Mouse (Mus musculus) lung, postnatal 0 days (tissue): Measurements from ENCODE around the gene Fam89a.

Experiments used
- CTCF ChIP-seq: IDR thresholded peaks from 2 replicates; pipeline ENCODE4 v1.5.1; 2016; ENCODE audit warnings: antibody characterized with exemption, mild to moderate bottlenecking
- EP300 ChIP-seq: IDR thresholded peaks from 2 replicates; pipeline ENCODE4 v1.6.1; 2016; ENCODE audit warnings: antibody characterized with exemption, mild to moderate bottlenecking, control low read depth

DNA sequence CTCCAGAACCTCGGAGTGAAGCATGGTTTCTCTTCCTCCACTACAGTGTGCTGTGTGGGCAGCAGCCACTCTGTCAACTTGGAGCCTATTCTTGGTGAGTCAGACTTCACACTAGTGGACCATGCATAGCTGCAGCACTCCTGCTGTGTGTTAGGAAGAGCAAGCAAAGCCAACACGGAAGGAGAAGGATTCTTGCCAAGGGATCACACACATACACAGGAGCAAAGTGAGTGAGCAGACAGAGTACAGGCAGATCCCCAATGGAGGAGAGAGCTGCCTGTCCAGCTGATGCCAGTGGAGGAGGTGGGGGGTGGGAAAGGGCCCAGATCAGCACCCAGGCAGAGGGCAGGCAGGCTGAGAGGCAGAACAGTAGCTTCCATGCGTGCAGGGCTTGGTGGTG lies 49.4 kb downstream of the Fam89a start:
- TF ChIP-seq CTCF (no peak), EP300 (no peak)
